Mouse (Mus musculus): Measurements from ENCODE around the gene Elmod1.
"Not testable (repeated sequence)": the region's sequence is repeated elsewhere in the genome, so short reads cannot be mapped to it uniquely, and the experiment has no call there.

The Elmod1 gene

GRCm38 (mm10) chr9:53975122-53975518 is at the start of gene Elmod1:
TSS of gene Elmod1 (minus strand) at chr9:53975301.
- no peak for DNase-seq (ENCODE audit: low spot score)

- no peak for DNase-seq (ENCODE audit: low spot score)
Observed at GRCm38 (mm10) chr9:54022795-54023194, 47.7 kb upstream of the Elmod1 start.

GRCm38 (mm10) chr9:53994528-53994927 is 19.4 kb upstream of the Elmod1 start:
- no peak for DNase-seq (ENCODE audit: low spot score)

- DNase-seq (ENCODE audit: low spot score): not testable (repeated sequence)
Observed at GRCm38 (mm10) chr9:53992567-53992966, 17.5 kb upstream of the Elmod1 start.

- peak; percentile 37 for DNase-seq (ENCODE audit: low spot score)
Observed at GRCm38 (mm10) chr9:53990921-53991320, 15.8 kb upstream of the Elmod1 start.

- DNase-seq (ENCODE audit: low spot score): no peak
Observed at GRCm38 (mm10) chr9:53986972-53987371, 11.9 kb upstream of the Elmod1 start.

GRCm38 (mm10) chr9:53984868-53985267 is 9.8 kb upstream of the Elmod1 start:
- no peak for DNase-seq (ENCODE audit: low spot score)

GRCm38 (mm10) chr9:53974328-53975121 is 576 bp downstream of the Elmod1 start:
- DNase-seq (ENCODE audit: low spot score): no peak

GRCm38 (mm10) chr9:53973929-53974327 is 1.2 kb downstream of the Elmod1 start:
- no peak for DNase-seq (ENCODE audit: low spot score)

GRCm38 (mm10) chr9:53973241-53973640 is 1.9 kb downstream of the Elmod1 start:
- DNase-seq (ENCODE audit: low spot score): no peak

- no peak for DNase-seq (ENCODE audit: low spot score)
Observed at GRCm38 (mm10) chr9:53972358-53972757, 2.7 kb downstream of the Elmod1 start.

GRCm38 (mm10) chr9:53967610-53968368 is 7.3 kb downstream of the Elmod1 start:
- DNase-seq (ENCODE audit: low spot score): no peak

- no peak for DNase-seq (ENCODE audit: low spot score)
Observed at GRCm38 (mm10) chr9:53957021-53957420, 18.1 kb downstream of the Elmod1 start.

- DNase-seq (ENCODE audit: low spot score): no peak
Observed at GRCm38 (mm10) chr9:53954853-53955252, 20.2 kb downstream of the Elmod1 start.

GRCm38 (mm10) chr9:53947463-53947862 is 27.6 kb downstream of the Elmod1 start:
- no peak for DNase-seq (ENCODE audit: low spot score)

GRCm38 (mm10) chr9:53938555-53938954 is 36.5 kb downstream of the Elmod1 start:
- no peak for DNase-seq (ENCODE audit: low spot score)

- peak; percentile 2 for DNase-seq (ENCODE audit: low spot score)
Observed at GRCm38 (mm10) chr9:53934179-53934578, 40.9 kb downstream of the Elmod1 start.

- no peak for DNase-seq (ENCODE audit: low spot score)
Observed at GRCm38 (mm10) chr9:53933375-53933774, 41.7 kb downstream of the Elmod1 start.

- DNase-seq (ENCODE audit: low spot score): no peak
Observed at GRCm38 (mm10) chr9:53930906-53931305, 44.2 kb downstream of the Elmod1 start.

- no peak for DNase-seq (ENCODE audit: low spot score)
Observed at GRCm38 (mm10) chr9:53921061-53921460, 54.0 kb downstream of the Elmod1 start.

GRCm38 (mm10) chr9:53915929-53916721 is 59.0 kb downstream of the Elmod1 start:
- DNase-seq (ENCODE audit: low spot score): no peak

GRCm38 (mm10) chr9:53910823-53911222 is 64.3 kb downstream of the Elmod1 start:
- no peak for DNase-seq (ENCODE audit: low spot score)

All from c-Kit-positive CD71-positive TER-119-positive erythroid progenitor cells, embryonic 14.5 days (primary cell).